Mouse (Mus musculus) limb, embryonic 10.5 days (tissue): Measurements from ENCODE around the gene Mrm3. TPM values are rescaled to one million over a fixed set of nuclear protein-coding genes. Genes with fewer than 3 reads are reported as not detected.

ENCODE experiments used
- DNase-seq: peaks from one replicate; pipeline ENCODE4 v3.0.0-alpha.2; 2017; ENCODE audit warnings: low spot score
- H3K27ac ChIP-seq: fragments of 300-500 bp; sonication (generic); 2 replicates; pipeline ENCODE4 v1.5.1; 2016; ENCODE audit warnings: mild to moderate bottlenecking
- H3K27me3 ChIP-seq: fragments of 300-500 bp; sonication (generic); 2 replicates; pipeline ENCODE4 v1.6.1; 2016; ENCODE audit warnings: low read depth, mild to moderate bottlenecking; ENCODE audit not compliant: poor library complexity, severe bottlenecking
- H3K36me3 ChIP-seq: fragments of 300-500 bp; sonication (generic); 2 replicates; pipeline ENCODE4 v1.6.1; 2016; ENCODE audit warnings: mild to moderate bottlenecking, moderate library complexity
- H3K4me1 ChIP-seq: fragments of 300-500 bp; sonication (generic); 2 replicates; pipeline ENCODE4 v1.6.1; 2016
- H3K4me3 ChIP-seq: fragments of 300-500 bp; sonication (generic); 2 replicates; pipeline ENCODE4 v1.5.1; 2016; ENCODE audit warnings: mild to moderate bottlenecking, moderate library complexity
- H3K9me3 ChIP-seq: fragments of 300-500 bp; sonication (generic); replicated peaks from 2 replicates; pipeline ENCODE4 v1.6.1; 2016; ENCODE audit warnings: mild to moderate bottlenecking
- WGBS: fragments of 180-500 bp; shearing (Covaris S2); methylation state at CpG from one replicate; pipeline ENCODE4 v1.1.7; 2016; 5-methylcytosine and 5-hydroxymethylcytosine counted together
- polyA plus RNA-seq: library from polyadenylated mRNA; unstranded; fragments of >200 nt; fragmentation: Nextera tagmentation; extraction: Ambion mirVana; gene quantifications from 2 replicates; pipeline ENCODE4 v1.2.1, GENCODE M21; 2016

Mrm3 gene
- polyA plus RNA-seq, 1 experiment from 2014 or later, result 29.5 TPM

DNA sequence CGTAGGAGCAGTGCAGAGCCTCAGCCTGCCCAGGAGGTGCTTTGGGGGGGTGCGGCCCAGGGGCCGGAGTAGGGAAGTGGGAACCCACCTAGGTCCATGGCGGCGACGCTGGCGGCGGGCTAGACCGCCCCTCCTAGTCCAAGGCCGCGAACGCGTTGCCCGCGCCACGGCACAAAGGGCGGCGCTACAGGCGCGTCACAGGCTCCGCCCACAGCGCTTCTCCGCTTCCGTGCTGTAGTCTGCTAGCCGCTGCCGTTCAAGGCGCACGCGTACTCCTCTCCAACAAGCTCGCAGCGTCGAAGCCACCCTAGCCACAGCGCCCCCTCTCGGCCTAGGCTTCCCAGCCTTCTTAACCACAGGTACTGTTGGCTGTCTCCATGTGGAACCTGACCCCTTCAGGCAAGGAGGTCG, 26.1 kb upstream of the Mrm3 start, which contains the start of the genes Dbil5 and Gemin4:
Dbil5 (plus strand) TSS at position 219 of the 411 bp plus-strand sequence.
Gemin4 (minus strand) TSS at position 275 of the 411 bp plus-strand sequence.
- H3K9me3 ChIP-seq, result no peaks in the 10 kb centered on the region
- peaks cover 64% of the 10 kb centered on the region for H3K36me3 ChIP-seq
- under 1% methylated on average over 35 of the region's 35 CpGs for WGBS

DNA sequence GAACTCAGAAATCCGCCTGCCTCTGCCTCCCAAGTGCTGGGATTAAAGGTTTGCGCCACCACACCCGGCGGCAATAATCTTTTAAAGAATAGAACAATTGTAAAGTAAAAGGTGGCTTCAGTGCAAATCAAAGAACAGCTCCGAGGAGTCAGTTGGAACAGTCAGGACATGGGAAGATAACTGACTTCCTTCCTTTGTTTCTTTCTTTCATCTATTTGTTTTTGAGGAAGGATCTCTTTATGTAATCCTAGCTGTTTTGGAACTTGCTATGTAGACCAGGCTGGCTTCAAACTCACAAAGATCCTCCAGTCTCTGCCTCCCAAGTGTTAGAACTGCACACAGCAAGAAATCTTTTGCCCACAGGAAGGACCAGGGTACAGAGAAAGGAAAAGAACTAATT, 18.9 kb upstream of the Mrm3 start:
- Histone ChIP-seq H3K9me3 (no peaks in the 10 kb centered on the region), H3K4me1 (no peaks in the 10 kb centered on the region), H3K27ac (no peak overlapping the region), H3K36me3 (peaks cover 78% of the 10 kb centered on the region), H3K27me3 (no peaks in the 10 kb centered on the region), H3K4me3 (no peak overlapping the region)
- WGBS, result 94% methylated on average over 5 of the region's 5 CpGs
- DNase-seq, result no peak

More for the DNA sequence above, 26.1 kb upstream of the Mrm3 start, which contains the start of the genes Dbil5 and Gemin4:
- H3K4me3 ChIP-seq, result peak within 1 kb of the TSS; percentile 80
- H3K4me1 ChIP-seq, result peaks cover 21% of the 10 kb centered on the region
- H3K27ac ChIP-seq, result peak within 1 kb of the TSS; percentile 97
- no peaks in the 10 kb centered on the region for H3K27me3 ChIP-seq
- DNase-seq, result peak; percentile 99

DNA sequence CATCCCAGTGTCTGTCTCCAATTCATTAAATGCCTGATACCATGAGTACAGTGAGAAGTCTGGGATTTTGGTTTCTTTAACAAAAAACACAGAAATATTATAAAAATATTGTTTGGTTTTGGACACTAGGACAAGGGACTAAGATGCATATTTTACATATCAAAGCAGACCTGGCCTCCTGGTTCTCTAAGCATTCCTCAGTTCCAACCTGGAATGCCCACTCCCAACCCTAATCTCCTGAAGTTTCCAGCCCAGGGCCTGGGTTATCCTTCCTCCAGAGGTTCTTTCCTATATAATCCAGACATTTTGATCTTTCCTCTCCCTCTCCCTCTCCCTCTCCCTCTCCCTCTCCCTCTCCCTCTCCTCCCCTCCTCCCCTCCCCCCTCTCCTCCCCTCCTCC, 18.5 kb upstream of the Mrm3 start:
- Histone ChIP-seq H3K36me3 (peaks cover 75% of the 10 kb centered on the region), H3K4me3 (no peak overlapping the region), H3K9me3 (no peaks in the 10 kb centered on the region), H3K4me1 (no peaks in the 10 kb centered on the region), H3K27me3 (no peaks in the 10 kb centered on the region), H3K27ac (no peak overlapping the region)
- no peak for DNase-seq

DNA sequence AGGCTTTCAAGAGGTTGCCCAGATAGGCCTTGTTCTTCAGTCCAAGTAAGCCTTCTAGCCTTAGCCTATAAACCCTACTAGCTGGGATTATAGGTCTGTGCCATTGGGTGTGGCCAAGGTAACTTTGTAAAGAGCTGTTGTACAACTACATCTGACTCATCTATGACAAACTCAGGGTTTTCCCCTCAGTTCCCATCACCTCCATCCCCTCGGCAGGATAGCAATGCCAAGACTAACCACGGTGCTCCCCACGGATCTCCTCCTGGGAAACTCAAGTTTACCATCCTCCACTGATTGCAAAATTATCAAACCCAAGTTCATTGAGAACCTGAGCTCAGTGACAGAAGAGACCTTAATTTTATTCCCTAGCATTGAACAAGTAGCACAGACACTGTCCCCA, 7.4 kb upstream of the Mrm3 start:
- Histone ChIP-seq H3K4me1 (no peaks in the 10 kb centered on the region), H3K36me3 (peaks cover 89% of the 10 kb centered on the region), H3K27me3 (no peaks in the 10 kb centered on the region), H3K4me3 (no peak overlapping the region), H3K27ac (no peak overlapping the region), H3K9me3 (no peaks in the 10 kb centered on the region)
- WGBS, result 95% methylated on average over 3 of the region's 3 CpGs
- DNase-seq, result no peak

DNA sequence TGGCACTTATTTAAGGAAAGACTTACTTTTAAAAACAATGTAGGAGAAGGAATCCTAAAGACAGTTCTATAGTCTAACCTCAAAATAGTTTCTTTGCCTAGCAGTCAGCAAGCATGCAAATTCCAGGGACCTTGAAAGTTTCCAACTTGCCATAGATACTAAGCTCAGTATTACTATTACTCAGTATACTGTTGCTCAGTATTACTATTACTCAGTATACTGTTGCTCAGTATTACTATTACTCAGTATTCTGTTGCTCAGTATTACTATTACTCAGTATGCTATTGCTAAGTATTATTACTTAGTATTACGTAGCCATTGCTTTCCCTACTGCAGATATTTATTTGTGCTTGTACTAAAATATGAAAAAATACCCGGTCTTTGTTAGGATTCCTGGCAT, 3.8 kb upstream of the Mrm3 start:
- Histone ChIP-seq H3K4me1 (peaks cover 16% of the 10 kb centered on the region), H3K27ac (no peak overlapping the region), H3K27me3 (no peaks in the 10 kb centered on the region), H3K4me3 (no peak overlapping the region), H3K36me3 (peaks cover 55% of the 10 kb centered on the region), H3K9me3 (no peaks in the 10 kb centered on the region)
- 95% methylated on average over 2 of the region's 2 CpGs for WGBS
- DNase-seq, result no peak

DNA sequence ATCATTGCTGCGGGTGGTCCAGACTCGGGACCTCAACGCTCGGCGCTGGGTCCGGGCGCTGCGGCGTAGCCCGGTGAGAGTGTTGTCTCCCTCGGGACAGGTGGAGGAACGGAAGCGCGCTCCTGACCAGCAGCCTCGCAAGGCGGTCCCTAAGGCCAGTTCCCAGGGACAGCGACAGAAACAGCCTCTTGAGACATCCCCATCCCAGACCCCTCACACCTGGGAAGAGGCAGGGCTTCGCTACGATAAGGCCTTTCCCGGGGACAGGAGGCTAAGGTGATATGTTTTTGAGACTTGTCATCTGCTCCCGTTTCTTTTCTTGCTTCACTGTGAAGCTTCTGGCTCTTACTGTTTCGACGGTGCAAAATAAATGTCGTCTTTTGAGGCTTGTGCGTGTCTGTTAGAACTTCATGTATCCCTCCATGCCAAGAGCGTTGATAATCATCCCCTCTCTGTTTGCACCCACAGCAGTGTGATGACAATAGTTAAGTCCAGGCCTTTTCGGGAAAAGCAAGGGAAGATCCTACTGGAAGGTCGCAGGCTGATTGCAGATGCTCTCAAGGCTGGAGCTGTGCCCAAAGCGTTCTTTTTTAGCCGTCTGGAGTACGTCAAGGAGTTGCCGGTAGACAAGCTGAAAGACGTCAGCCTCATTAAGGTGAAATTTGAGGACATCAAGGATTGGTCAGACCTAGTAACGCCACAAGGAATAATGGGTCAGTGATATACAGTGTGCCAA, 464 bp downstream of the Mrm3 start:
- Histone ChIP-seq H3K4me3 (peak overlapping the region; percentile 95), H3K27me3 (no peaks in the 10 kb centered on the region), H3K4me1 (peaks cover 18% of the 10 kb centered on the region), H3K36me3 (peaks cover 39% of the 10 kb centered on the region), H3K27ac (peak overlapping the region; percentile 91), H3K9me3 (no peaks in the 10 kb centered on the region)
- WGBS, result 2% methylated on average over 34 of the region's 34 CpGs
- no peak for DNase-seq

DNA sequence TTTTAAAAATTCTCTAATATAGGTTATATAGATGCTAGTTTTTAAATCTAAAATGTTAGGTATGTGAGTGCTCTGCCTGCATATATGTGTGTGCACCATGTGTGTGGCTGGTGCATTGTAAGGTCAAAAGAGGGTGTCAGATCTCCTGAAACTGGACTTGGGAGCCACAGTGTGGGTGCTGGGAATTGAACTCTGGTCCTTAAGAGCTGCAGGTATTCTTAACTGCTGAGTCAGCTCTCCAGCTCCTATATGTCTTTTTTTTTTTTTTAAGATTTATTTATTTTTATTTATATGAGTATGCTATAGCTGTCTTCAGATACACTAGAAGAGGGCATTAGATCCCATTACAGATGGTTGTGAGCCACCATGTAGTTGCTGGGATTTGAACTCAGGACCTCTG, 2.9 kb downstream of the Mrm3 start:
- Histone ChIP-seq H3K4me3 (no peak overlapping the region), H3K4me1 (peaks cover 18% of the 10 kb centered on the region), H3K27ac (no peak overlapping the region), H3K36me3 (peaks cover 42% of the 10 kb centered on the region), H3K9me3 (no peaks in the 10 kb centered on the region), H3K27me3 (no peaks in the 10 kb centered on the region)
- DNase-seq, result no peak

DNA sequence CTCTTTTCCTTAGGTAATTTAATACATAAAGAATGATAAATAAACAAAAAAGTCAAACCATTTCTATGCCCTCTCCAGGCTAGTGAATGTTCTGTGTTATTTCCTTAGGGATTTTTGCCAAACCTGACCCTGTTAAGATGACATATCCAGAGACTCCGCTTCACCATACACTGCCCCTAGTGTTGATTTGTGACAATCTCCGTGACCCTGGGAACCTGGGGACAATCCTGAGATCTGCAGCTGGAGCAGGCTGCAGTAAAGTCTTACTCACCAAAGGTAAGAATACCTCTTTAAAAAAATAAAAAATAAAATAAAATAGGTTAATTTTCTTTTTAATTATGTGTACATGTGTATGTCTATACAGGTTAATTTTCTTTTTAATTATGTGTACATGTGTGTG, 3.7 kb downstream of the Mrm3 start:
- DNase-seq, result no peak
- Histone ChIP-seq H3K27ac (no peak overlapping the region), H3K4me3 (no peak overlapping the region), H3K4me1 (peaks cover 18% of the 10 kb centered on the region), H3K9me3 (no peaks in the 10 kb centered on the region), H3K36me3 (peaks cover 42% of the 10 kb centered on the region), H3K27me3 (no peaks in the 10 kb centered on the region)
- WGBS, result 62% methylated on average over 2 of the region's 2 CpGs

DNA sequence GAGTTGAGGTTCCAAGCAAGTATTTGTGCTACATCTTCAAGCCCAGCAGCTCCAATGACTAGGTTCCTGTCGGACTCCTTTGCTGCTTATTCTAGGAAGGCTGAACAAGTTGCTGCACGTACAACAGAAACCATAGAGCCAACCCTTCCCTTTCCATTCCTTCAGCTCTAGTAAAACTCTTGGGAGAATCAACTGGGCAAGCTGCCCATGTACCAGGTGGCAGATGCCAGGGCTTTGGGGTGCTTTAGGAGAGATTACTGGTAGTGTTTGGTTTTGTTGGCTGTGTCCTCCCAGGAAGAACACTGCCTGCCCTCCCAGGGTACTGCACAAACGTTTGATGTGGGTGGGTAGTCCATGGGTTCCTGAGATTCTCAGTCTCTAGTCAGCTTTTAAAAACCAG, 8.5 kb downstream of the Mrm3 start:
- DNase-seq, result no peak
- H3K27me3 ChIP-seq, result no peaks in the 10 kb centered on the region
- no peak overlapping the region for H3K27ac ChIP-seq
- WGBS, result 59% methylated on average over 3 of the region's 3 CpGs
- peaks cover 45% of the 10 kb centered on the region for H3K36me3 ChIP-seq
- no peak overlapping the region for H3K4me3 ChIP-seq
- H3K9me3 ChIP-seq, result no peaks in the 10 kb centered on the region
- peaks cover 41% of the 10 kb centered on the region for H3K4me1 ChIP-seq

DNA sequence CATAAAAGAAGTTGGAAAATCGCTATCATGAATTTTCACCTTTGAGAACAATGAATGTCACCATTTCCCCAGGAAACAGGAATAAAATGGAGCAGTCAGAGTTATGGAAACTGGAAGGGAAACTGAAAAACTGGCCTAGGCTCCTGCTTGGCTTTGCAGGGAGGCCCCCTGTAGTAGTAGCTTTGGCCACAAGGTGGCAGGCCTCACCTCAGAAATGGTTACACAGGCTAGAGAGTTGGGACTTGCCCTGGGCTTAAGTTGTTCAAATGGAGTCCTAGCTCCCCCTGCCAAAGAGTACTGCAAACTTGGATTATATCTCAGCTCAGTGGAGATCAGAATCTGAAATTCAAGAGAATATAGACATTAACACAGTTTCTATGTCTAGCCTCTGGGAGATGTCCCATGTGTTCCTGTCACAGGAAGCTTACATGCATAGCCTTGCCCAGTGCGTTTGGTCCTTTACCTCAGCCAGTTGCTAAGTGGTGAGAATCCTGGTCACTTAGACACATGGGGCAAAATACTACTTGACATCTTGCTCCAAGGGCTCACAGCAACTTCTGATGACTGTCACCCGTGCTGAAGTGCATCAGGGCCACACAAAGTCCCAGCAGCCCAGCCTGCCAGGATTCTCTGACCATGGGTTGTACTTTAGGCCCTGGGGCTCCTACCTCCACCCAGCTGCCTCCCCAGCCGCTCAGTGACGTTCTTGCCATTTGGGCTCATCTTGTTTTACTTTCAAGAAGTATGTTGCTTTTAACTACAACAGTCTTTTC, 9.8 kb downstream of the Mrm3 start:
- Histone ChIP-seq H3K27ac (peak overlapping the region; percentile 37; the same call in 1 of the 2 replicates), H3K4me1 (peaks cover 54% of the 10 kb centered on the region), H3K36me3 (peaks cover 47% of the 10 kb centered on the region), H3K9me3 (no peaks in the 10 kb centered on the region), H3K4me3 (no peak overlapping the region), H3K27me3 (no peaks in the 10 kb centered on the region)
- peak; percentile 91 for DNase-seq
- 47% methylated on average over 5 of the region's 5 CpGs for WGBS

DNA sequence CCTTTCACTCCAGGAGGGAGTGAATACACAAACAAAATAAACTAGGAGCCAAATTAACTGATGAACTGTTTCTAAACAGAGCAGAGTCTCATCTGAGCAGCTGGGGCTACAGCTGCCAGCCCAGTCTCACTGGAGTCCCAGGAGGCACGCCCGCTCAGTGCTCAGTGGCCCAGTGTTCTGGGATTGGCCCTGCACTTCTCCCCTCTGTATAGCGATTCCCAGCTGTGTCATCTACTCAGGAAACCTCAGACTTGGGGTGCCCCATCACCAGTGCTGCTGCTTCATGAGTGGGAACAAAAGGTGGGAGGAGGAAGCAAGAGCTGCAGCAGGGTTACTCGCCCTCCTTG, 10.4 kb downstream of the Mrm3 start:
- H3K36me3 ChIP-seq, result peaks cover 47% of the 10 kb centered on the region
- H3K4me1 ChIP-seq, result peaks cover 60% of the 10 kb centered on the region
- no peak for DNase-seq
- no peaks in the 10 kb centered on the region for H3K9me3 ChIP-seq
- H3K27me3 ChIP-seq, result no peaks in the 10 kb centered on the region
- peak overlapping the region; percentile 37 for H3K27ac ChIP-seq
- WGBS, result 88% methylated on average over 4 of the region's 4 CpGs
- H3K4me3 ChIP-seq, result no peak overlapping the region

DNA sequence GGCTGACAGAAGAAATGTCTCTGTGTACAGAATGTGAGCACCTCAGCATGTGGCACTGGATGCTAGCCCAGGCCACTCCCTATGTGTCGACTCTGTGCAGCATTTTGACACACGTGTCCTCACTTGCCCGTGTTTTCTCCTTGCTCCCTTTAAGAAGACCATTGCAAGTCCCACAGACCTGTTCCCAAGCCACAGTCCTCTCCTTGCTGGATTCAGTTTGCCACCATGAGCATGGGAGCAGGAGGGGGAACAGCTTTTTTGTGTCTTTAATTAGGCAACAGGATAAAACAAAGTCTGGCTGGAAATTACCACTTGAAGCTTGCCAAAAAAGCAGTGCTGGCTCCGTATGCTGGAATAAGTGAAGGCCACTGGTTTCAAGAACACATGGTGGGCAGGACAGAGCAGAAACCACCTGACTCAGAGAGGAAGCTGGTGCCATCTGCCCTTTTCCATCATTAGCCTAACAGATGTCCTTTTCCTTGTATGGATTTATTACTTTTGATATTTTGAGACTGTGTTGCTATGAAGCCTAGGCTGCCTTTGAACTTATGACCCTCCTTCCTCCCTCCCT, 12.0 kb downstream of the Mrm3 start:
- H3K27ac ChIP-seq, result peak overlapping the region; percentile 73
- WGBS, result 54% methylated on average over 4 of the region's 4 CpGs
- no peaks in the 10 kb centered on the region for H3K27me3 ChIP-seq
- H3K4me3 ChIP-seq, result 0 out of 2 replicates have a peak overlapping the region, but pooled peaks have one; percentile 5
- no peaks in the 10 kb centered on the region for H3K9me3 ChIP-seq
- peaks cover 63% of the 10 kb centered on the region for H3K4me1 ChIP-seq
- no peak for DNase-seq
- peaks cover 45% of the 10 kb centered on the region for H3K36me3 ChIP-seq

DNA sequence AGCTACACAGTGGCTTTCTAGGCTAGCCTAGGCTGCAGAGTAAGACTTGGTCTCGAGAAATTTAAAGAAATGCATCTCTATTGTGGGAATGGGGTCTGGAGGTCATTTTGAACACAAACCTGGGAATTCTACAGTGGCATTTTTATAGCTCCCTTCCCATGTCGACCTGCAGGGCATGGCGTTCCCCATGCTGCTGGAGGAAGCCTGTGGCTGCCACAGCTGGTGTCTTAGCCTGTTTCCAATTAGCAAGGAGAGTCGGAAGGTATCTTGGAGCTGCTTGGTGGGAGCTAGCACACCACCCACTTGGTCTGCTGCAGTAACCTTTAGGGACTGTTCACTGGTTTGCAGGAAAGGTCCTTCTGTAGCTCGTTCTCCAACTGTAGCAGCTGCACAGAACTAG, 12.6 kb downstream of the Mrm3 start:
- 6% methylated on average over 5 of the region's 5 CpGs for WGBS
- Histone ChIP-seq H3K4me1 (peaks cover 69% of the 10 kb centered on the region), H3K9me3 (no peaks in the 10 kb centered on the region), H3K36me3 (peaks cover 45% of the 10 kb centered on the region), H3K27ac (peak overlapping the region; percentile 73), H3K27me3 (no peaks in the 10 kb centered on the region), H3K4me3 (peak overlapping the region; percentile 5; the same call in 1 of the 2 replicates)
- DNase-seq, result peak; percentile 84
